Mouse (Mus musculus): ENCODE measurements at regions not wholly inside any gene's neighbourhood (a gene's known extent, or its start where the extent isn't known, plus 50 kb on each side); places are given as distances from the start of the nearest gene placed in this dataset.

GRCm38 (mm10) chr9:61130877-61131276 is 241.3 kb upstream of the Tle3 start:
- in situ Hi-C loops (cut with MboI, MseI), result no loop called here

- in situ Hi-C loops (cut with MboI, MseI), result no loop called here
Measured at GRCm38 (mm10) chr9:61135263-61135882, 236.8 kb upstream of the Tle3 start.

GRCm38 (mm10) chr9:61135917-61136316 is 236.2 kb upstream of the Tle3 start:
- in situ Hi-C loops (cut with MboI, MseI), result no loop called here

- in situ Hi-C loops (cut with MboI, MseI), result no loop called here
Measured at GRCm38 (mm10) chr9:61138741-61139368, 233.3 kb upstream of the Tle3 start.

GRCm38 (mm10) chr9:61143101-61143500 is 229.1 kb upstream of the Tle3 start:
- in situ Hi-C loops (cut with MboI, MseI), result no loop called here

GRCm38 (mm10) chr9:61144685-61145318 is 227.4 kb upstream of the Tle3 start:
- in situ Hi-C loops (cut with MboI, MseI), result no loop called here

- in situ Hi-C loops (cut with MboI, MseI), result no loop called here
Measured at GRCm38 (mm10) chr9:61145738-61146137, 226.4 kb upstream of the Tle3 start.

- in situ Hi-C loops (cut with MboI, MseI), result no loop called here
Measured at GRCm38 (mm10) chr9:61151201-61151600, 221.0 kb upstream of the Tle3 start.

- in situ Hi-C loops (cut with MboI, MseI), result no loop called here
Measured at GRCm38 (mm10) chr9:61151901-61152337, 220.2 kb upstream of the Tle3 start.

GRCm38 (mm10) chr9:61154721-61155120 is 217.4 kb upstream of the Tle3 start:
- in situ Hi-C loops (cut with MboI, MseI), result no loop called here

GRCm38 (mm10) chr9:61155851-61156250 is 216.3 kb upstream of the Tle3 start:
- in situ Hi-C loops (cut with MboI, MseI), result no loop called here

- in situ Hi-C loops (cut with MboI, MseI), result no loop called here
Measured at GRCm38 (mm10) chr9:61158192-61158770, 213.9 kb upstream of the Tle3 start.

- in situ Hi-C loops (cut with MboI, MseI), result no loop called here
Measured at GRCm38 (mm10) chr9:61159159-61159558, 213.0 kb upstream of the Tle3 start.

- in situ Hi-C loops (cut with MboI, MseI), result no loop called here
Measured at GRCm38 (mm10) chr9:61159616-61160015, 212.6 kb upstream of the Tle3 start.

- in situ Hi-C loops (cut with MboI, MseI), result no loop called here
Measured at GRCm38 (mm10) chr9:61162884-61163283, 209.3 kb upstream of the Tle3 start.

GRCm38 (mm10) chr9:61163671-61164288 is 208.4 kb upstream of the Tle3 start:
- in situ Hi-C loops (cut with MboI, MseI), result no loop called here

GRCm38 (mm10) chr9:61164501-61165251 is 207.5 kb upstream of the Tle3 start:
- in situ Hi-C loops (cut with MboI, MseI), result no loop called here

GRCm38 (mm10) chr9:61166115-61166514 is 206.1 kb upstream of the Tle3 start:
- in situ Hi-C loops (cut with MboI, MseI), result no loop called here

- in situ Hi-C loops (cut with MboI, MseI), result no loop called here
Measured at GRCm38 (mm10) chr9:61167097-61167842, 204.9 kb upstream of the Tle3 start.

GRCm38 (mm10) chr9:61168931-61169330 is 203.2 kb upstream of the Tle3 start:
- in situ Hi-C loops (cut with MboI, MseI), result no loop called here
